Mouse (Mus musculus) embryonic facial prominence, embryonic 13.5 days (tissue): ENCODE data around the gene Rbm39. TPM values are rescaled to one million over a fixed set of nuclear protein-coding genes. Genes with fewer than 3 reads are reported as not detected.
"Not testable (repeated sequence)": the region's sequence is repeated elsewhere in the genome, so short reads cannot be mapped to it uniquely, and the experiment has no call there.

Experiments used
- ATAC-seq: fragments of 200-750 bp; cut with Nextera tagmentation; 2 replicates; pipeline ENCODE4 v1.8.0; 2017; ENCODE audit warnings: low read depth; ENCODE audit not compliant: insufficient number of reproducible peaks, insufficient read depth, low FRiP score, low TSS enrichment
- H3K27ac ChIP-seq: fragments of 300-500 bp; sonication (generic); 2 replicates; pipeline ENCODE4 v1.5.1; 2015; ENCODE audit warnings: moderate library complexity, mild to moderate bottlenecking, inconsistent platforms
- H3K27me3 ChIP-seq: fragments of 300-500 bp; sonication (generic); 2 replicates; pipeline ENCODE4 v1.6.1; 2015; ENCODE audit warnings: mild to moderate bottlenecking, inconsistent platforms
- H3K36me3 ChIP-seq: fragments of 300-500 bp; sonication (generic); 2 replicates; pipeline ENCODE4 v1.6.1; 2015; ENCODE audit warnings: mild to moderate bottlenecking, inconsistent platforms
- H3K4me1 ChIP-seq: fragments of 300-500 bp; sonication (generic); 2 replicates; pipeline ENCODE4 v1.6.1; 2015; ENCODE audit warnings: inconsistent platforms
- H3K4me2 ChIP-seq: fragments of 300-500 bp; sonication (generic); 2 replicates; pipeline ENCODE4 v1.6.1; 2015; ENCODE audit warnings: moderate library complexity, mild to moderate bottlenecking, inconsistent platforms
- H3K4me3 ChIP-seq: fragments of 300-500 bp; sonication (generic); 2 replicates; pipeline ENCODE4 v1.5.1; 2015; ENCODE audit warnings: mild to moderate bottlenecking, inconsistent platforms
- H3K9ac ChIP-seq: fragments of 300-500 bp; sonication (generic); 2 replicates; pipeline ENCODE4 v1.6.1; 2015; ENCODE audit warnings: mild to moderate bottlenecking, inconsistent platforms
- H3K9me3 ChIP-seq: fragments of 300-500 bp; sonication (generic); 2 replicates; pipeline ENCODE4 v1.6.1; 2016; ENCODE audit warnings: inconsistent platforms
- WGBS: fragments of 180-500 bp; shearing (Covaris S2); methylation state at CpG from one replicate; pipeline ENCODE4 v1.1.7; 2015; ENCODE audit warnings: mixed read lengths; 5-methylcytosine and 5-hydroxymethylcytosine counted together
- polyA plus RNA-seq: library from polyadenylated mRNA; unstranded; fragments of >200 nt; fragmentation: Nextera tagmentation; extraction: Ambion mirVana; gene quantifications from 2 replicates; pipeline ENCODE4 v1.2.1, GENCODE M21; 2015

The Rbm39 gene
- polyA plus RNA-seq, 1 experiment from 2014 or later = 862 TPM

DNA sequence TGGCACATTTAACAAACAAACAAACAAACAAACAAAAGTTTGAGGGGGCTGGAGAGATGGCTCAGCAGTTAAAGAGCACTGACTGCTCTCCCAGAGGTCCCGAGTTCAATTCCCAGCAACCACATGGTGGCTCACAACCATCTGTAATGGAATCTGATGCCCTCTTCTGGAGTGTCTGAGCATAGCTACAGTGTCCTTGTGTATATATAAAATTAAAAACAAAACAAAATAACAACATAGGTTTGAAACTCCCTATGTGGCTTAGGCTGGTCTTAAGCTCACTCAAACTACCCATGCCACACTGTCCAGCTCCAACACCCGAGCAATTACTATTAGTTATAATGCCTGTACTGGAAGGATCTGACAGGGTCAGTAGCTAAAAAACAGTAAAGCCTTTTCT is 37.2 kb downstream of the Rbm39 start:
- Histone ChIP-seq H3K27me3 (no peaks in the 10 kb centered on the region), H3K9me3 (no peaks in the 10 kb centered on the region), H3K4me2 (peak overlapping the region; percentile 74), H3K4me1 (peaks cover 8% of the 10 kb centered on the region), H3K9ac (peak overlapping the region; percentile 92), H3K36me3 (peaks cover 24% of the 10 kb centered on the region), H3K27ac (no peak overlapping the region), H3K4me3 (peak overlapping the region; percentile 85)
- WGBS = 73% methylated on average over 2 of the region's 2 CpGs
- ATAC-seq = no peak

DNA sequence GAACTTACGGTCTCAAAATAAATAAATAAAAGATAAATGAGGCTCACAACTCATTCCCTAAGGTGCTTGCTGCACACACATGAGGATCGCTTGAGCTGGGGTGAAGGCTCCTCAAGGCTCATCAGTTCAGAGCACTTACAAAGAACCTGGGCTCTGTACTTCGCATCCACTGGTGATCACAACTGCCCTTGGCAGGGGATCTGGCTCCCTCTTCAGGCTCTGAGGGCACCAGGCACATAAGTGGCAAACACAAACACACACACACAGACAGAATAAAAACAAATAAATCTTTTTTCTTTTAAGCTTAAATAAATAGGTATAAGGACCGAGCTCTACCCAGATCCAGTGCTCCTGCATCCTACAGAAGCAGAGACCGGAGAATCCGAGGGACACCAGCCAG is 44.3 kb downstream of the Rbm39 start:
- H3K27me3 ChIP-seq = no peaks in the 10 kb centered on the region
- no peak overlapping the region for H3K27ac ChIP-seq
- WGBS = 88% methylated on average over 6 of the region's 6 CpGs
- no peak overlapping the region for H3K9ac ChIP-seq
- peaks cover 26% of the 10 kb centered on the region for H3K36me3 ChIP-seq
- no peak overlapping the region for H3K4me3 ChIP-seq
- no peaks in the 10 kb centered on the region for H3K4me1 ChIP-seq
- no peak overlapping the region for H3K4me2 ChIP-seq
- no peak for ATAC-seq
- no peaks in the 10 kb centered on the region for H3K9me3 ChIP-seq

DNA sequence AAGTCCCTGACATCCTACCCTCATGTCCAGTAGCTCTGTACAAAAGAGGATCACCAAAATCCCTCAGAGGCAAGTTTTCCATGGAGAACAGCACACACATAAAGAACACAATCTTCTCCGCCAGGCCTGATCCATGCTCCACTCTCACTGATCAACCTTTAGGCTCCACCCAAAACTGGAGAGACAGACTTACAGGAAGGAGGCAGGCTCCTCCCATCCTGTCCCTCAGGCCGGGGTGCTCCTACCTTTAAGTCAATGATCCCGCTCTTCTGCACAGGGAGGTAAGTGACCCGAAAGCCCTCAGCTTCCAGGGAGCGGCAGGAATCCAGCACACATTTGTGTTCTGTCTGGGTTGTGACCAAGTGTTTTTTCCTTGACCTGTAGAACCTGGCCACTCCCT is 45.9 kb downstream of the Rbm39 start:
- WGBS = 85% methylated on average over 5 of the region's 5 CpGs
- H3K4me2 ChIP-seq = no peak overlapping the region
- no peaks in the 10 kb centered on the region for H3K4me1 ChIP-seq
- H3K9ac ChIP-seq = no peak overlapping the region
- H3K36me3 ChIP-seq = peaks cover 28% of the 10 kb centered on the region
- H3K27me3 ChIP-seq = no peaks in the 10 kb centered on the region
- no peak for ATAC-seq
- H3K9me3 ChIP-seq = no peaks in the 10 kb centered on the region
- no peak overlapping the region for H3K4me3 ChIP-seq
- H3K27ac ChIP-seq = no peak overlapping the region

DNA sequence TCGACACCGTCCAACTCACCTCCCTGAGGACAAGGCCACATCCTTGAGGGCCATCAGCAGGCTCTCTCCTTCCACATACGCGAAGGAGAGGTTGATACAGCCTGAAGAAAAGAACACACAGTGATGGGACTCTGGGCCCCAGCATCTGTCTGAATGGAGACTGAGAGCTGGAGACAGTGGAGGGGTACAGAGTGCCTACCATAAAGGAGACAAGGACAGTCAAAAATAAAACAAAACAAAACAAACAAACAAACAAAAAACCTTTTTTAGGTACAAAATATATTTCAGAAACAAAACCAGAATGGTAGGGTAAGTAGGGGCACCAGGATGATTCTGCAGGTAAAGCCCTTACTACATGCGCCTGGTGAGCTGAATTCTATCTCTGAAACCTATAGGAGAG is 53.0 kb downstream of the Rbm39 start, which contains the start of gene Gm28036:
Gm28036 (minus strand) TSS at position 101 of the 400 bp plus-strand sequence.
- H3K9ac ChIP-seq = no peak within 1 kb of the TSS
- WGBS = 91% methylated on average over 5 of the region's 5 CpGs
- H3K9me3 ChIP-seq = no peaks in the 10 kb centered on the region
- H3K27me3 ChIP-seq = no peaks in the 10 kb centered on the region
- H3K4me2 ChIP-seq = no peak within 1 kb of the TSS
- no peak within 1 kb of the TSS for H3K4me3 ChIP-seq
- no peak for ATAC-seq
- H3K36me3 ChIP-seq = peaks cover 53% of the 10 kb centered on the region
- H3K4me1 ChIP-seq = no peaks in the 10 kb centered on the region
- no peak within 1 kb of the TSS for H3K27ac ChIP-seq

DNA sequence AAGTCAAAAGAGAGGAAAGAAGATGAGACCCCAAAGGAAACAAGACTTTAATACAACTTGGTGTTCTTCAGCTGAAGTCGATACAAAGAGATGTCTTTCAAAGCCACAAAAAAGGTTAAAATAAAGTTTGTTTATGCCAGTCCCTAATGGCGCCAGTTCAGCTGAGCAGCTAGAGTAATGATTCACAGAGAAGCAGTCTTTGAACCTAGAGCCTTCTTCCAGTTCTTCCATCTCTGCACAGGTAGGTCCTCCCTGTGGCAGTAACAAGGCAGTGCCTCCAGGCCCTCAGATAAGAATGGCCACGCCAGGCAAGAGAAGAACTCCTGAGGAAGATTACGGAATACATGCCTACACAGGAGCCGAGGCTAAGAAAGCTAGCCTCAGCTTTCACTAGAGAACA is 56.3 kb downstream of the Rbm39 start:
- Histone ChIP-seq H3K27ac (no peak overlapping the region), H3K27me3 (no peaks in the 10 kb centered on the region), H3K9me3 (no peaks in the 10 kb centered on the region), H3K4me1 (no peaks in the 10 kb centered on the region), H3K4me3 (no peak overlapping the region), H3K4me2 (no peak overlapping the region), H3K9ac (no peak overlapping the region), H3K36me3 (peaks cover 41% of the 10 kb centered on the region)
- WGBS = 87% methylated on average over 5 of the region's 5 CpGs
- no peak for ATAC-seq

DNA sequence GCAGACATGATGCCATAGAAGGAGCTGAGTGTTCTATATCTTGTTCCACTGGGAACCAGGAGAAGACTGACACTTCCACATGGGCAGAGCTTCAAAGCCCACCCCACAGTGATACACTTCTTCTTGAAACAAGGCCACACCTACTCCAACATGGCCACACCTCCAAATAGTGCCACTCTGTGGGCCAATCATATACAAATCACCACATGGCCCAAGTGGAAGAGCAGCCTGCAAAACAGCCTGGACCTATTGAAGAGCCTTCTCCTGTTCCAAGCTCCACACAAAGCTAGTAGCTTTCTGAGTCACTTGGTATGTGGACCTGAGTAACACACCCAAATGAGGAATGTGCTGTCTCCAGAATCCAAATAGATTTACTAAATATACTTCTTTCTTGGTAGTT is 60.5 kb downstream of the Rbm39 start:
- no peak for ATAC-seq
- no peaks in the 10 kb centered on the region for H3K9me3 ChIP-seq
- no peak overlapping the region for H3K9ac ChIP-seq
- no peak overlapping the region for H3K4me3 ChIP-seq
- no peak overlapping the region for H3K4me2 ChIP-seq
- peaks cover 11% of the 10 kb centered on the region; the same call in 1 of the 2 replicates for H3K36me3 ChIP-seq
- H3K27ac ChIP-seq = no peak overlapping the region
- no peaks in the 10 kb centered on the region for H3K27me3 ChIP-seq
- no peaks in the 10 kb centered on the region for H3K4me1 ChIP-seq

DNA sequence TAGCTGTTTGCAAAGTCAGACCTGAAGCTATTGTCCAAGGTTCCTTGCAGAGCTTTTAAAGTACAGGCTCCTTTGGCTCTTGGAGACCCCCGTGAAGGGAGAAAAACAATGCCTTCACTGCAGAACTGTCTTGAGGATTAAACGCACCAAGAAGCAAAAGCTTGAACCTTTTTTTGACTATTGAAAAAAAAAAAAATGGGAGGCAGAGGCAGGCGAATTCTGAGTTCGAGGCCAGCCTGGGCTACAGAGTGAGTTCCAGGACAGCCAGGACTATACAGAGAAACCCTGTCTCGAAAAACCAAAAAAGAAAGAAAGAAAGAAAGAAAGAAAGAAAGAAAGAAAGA is 68.0 kb downstream of the Rbm39 start:
- H3K27me3 ChIP-seq, H3K9me3 ChIP-seq, ATAC-seq, H3K36me3 ChIP-seq: not testable (repeated sequence)
- Histone ChIP-seq H3K27ac (peak overlapping the region; percentile 95), H3K4me3 (peak overlapping the region; percentile 93), H3K9ac (peak overlapping the region; percentile 97), H3K4me1 (peaks cover 15% of the 10 kb centered on the region), H3K4me2 (peak overlapping the region; percentile 69)
- WGBS = 27% methylated on average over 5 of the region's 5 CpGs

DNA sequence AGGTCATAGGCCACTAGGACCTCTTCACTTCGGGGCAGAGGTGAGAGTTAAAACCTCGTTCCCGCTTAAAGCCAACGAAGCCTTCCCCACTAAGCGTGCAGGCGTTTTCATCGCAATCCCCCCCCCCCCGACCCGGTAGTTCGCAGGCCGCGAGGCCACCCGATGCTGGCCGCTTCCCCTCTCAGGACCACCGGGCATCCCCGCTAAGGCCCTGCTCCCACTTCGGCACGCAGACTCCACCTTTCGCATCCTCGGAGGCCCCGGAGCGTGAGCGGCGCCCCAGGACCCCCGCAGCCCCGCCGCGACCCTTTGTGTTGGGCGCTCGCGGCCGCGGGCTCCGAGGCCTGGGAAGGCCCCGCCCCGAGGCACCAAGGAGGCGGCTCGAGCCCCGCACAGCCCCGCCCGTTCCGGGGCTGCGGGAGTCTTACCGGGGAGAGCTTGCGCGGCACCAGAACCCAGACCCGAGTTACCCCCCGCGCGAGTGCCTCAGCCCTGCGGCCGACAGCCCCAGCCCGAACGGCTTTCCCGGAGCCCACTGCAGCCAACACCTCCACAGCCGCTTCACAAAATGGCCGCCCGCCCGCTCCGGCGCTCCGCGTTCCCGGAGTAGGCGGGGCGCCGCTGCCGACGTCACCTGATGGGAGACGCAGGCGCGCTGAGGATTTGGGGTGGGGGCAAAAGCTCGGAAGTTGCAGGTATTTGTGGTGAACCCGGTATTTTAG is 68.5 kb downstream of the Rbm39 start, which contains the start of the genes Cpne1 and Rbm12:
Cpne1 (minus strand) TSS at position 608 of the 722 bp plus-strand sequence.
Rbm12 (minus strand) TSS at position 621 of the 722 bp plus-strand sequence.
- ATAC-seq = peak; percentile 81
- H3K36me3 ChIP-seq = 0 out of 2 replicates have a peak, but pooled peaks cover 4% of the 10 kb centered on the region
- WGBS = under 1% methylated on average over 74 of the region's 74 CpGs
- H3K27me3 ChIP-seq = no peaks in the 10 kb centered on the region
- peak within 1 kb of the TSS; percentile 95 for H3K27ac ChIP-seq
- H3K4me1 ChIP-seq = peaks cover 19% of the 10 kb centered on the region
- no peaks in the 10 kb centered on the region for H3K9me3 ChIP-seq
- H3K9ac ChIP-seq = peak within 1 kb of the TSS; percentile 97
- peak within 1 kb of the TSS; percentile 93 for H3K4me3 ChIP-seq
- peak within 1 kb of the TSS; percentile 69 for H3K4me2 ChIP-seq

DNA sequence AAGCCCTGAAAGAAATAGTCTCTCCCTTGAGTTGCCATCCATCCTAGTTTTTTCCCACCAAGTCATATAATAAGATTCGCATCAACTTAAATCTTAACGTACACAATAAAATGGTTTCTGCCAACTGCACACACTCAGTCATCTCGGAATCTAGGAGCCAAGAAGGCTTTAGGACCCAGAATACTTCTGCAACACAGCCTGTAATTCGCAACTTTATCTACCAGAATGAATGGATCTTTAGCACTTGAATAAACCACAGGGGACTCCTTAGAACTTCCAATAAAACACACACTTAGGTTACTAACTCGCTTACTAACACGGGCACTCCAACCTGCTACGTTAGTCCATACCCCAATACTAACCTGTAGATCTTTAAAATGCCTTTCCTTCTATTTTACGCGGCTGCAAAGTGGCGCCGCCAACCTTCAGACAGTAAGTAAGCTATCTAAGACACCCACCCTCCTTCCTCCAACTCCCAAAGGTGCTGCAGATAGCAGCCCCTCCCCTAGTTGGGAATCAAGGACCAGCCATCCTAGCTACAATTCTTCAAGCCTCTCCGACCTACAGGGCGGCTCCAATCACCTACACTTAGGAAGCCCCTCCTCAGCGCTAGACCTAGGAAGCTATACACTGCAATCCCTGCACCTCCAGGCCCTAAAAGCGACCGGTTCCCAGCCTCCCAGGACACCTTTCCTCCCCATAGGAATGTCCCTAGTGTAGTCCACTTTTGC is 69.2 kb downstream of the Rbm39 start:
- H3K36me3 ChIP-seq = 0 out of 2 replicates have a peak, but pooled peaks cover 4% of the 10 kb centered on the region
- H3K4me1 ChIP-seq = peaks cover 23% of the 10 kb centered on the region
- WGBS = under 1% methylated on average over 16 of the region's 16 CpGs
- no peaks in the 10 kb centered on the region for H3K9me3 ChIP-seq
- ATAC-seq = peak; percentile 67; the same call in 1 of the 2 replicates
- H3K27me3 ChIP-seq = no peaks in the 10 kb centered on the region
- peak overlapping the region; percentile 93 for H3K4me3 ChIP-seq
- peak overlapping the region; percentile 97 for H3K9ac ChIP-seq
- peak overlapping the region; percentile 95 for H3K27ac ChIP-seq
- H3K4me2 ChIP-seq = peak overlapping the region; percentile 69

Other genes with a start within 250 kb of the Rbm39 start
- gene Uqcc1, start 249.9 kb downstream of the Rbm39 start, polyA plus RNA-seq = 58.6 and 67.5 TPM in 2 replicates
- not detected in 2 replicates for gene Gm15557, start 239.5 kb downstream of the Rbm39 start, polyA plus RNA-seq
- gene Gdf5, start 234.9 kb downstream of the Rbm39 start, polyA plus RNA-seq = 2.7 and 2.8 TPM in 2 replicates
- gene Cep250, start 223.8 kb downstream of the Rbm39 start, polyA plus RNA-seq = 33.0 and 35.7 TPM in 2 replicates
- gene 6430550D23Rik, start 172.3 kb downstream of the Rbm39 start, polyA plus RNA-seq = 1.3 and 2.2 TPM in 2 replicates
- gene Ergic3, start 172.2 kb downstream of the Rbm39 start, polyA plus RNA-seq = 224 and 226 TPM in 2 replicates
- 0.08 TPM in 1 of 2 replicates, not detected in the other for gene Fer1l4, start 127.3 kb downstream of the Rbm39 start, polyA plus RNA-seq
- 3.5 and 4.8 TPM in 2 replicates for gene Spag4, start 115.1 kb downstream of the Rbm39 start, polyA plus RNA-seq
- gene Cpne1, start 68.3 kb downstream of the Rbm39 start, polyA plus RNA-seq = 60.5 and 62.7 TPM in 2 replicates
- 31.7 and 33.4 TPM in 2 replicates for gene Rbm12, start 68.3 kb downstream of the Rbm39 start, polyA plus RNA-seq
- gene Gm28036, start 53.1 kb downstream of the Rbm39 start, polyA plus RNA-seq = 20.4 and 21.7 TPM in 2 replicates
- 383 and 419 TPM in 2 replicates for gene Romo1, start 36.2 kb downstream of the Rbm39 start, polyA plus RNA-seq
- 35.4 and 39.3 TPM in 2 replicates for gene Nfs1, start 36.1 kb downstream of the Rbm39 start, polyA plus RNA-seq
- 90.3 and 95.8 TPM in 2 replicates for gene Phf20, start 16.2 kb upstream of the Rbm39 start, polyA plus RNA-seq
- 5.0 and 5.2 TPM in 2 replicates for gene Cnbd2, start 132.1 kb upstream of the Rbm39 start, polyA plus RNA-seq
- 70.4 and 88.4 TPM in 2 replicates for gene Scand1, start 132.5 kb upstream of the Rbm39 start, polyA plus RNA-seq
- gene Epb41l1, start 240.7 kb upstream of the Rbm39 start, polyA plus RNA-seq = 4.4 and 4.5 TPM in 2 replicates